Mouse (Mus musculus) monocyte, adult 5-6 weeks (primary cell): ENCODE data around the gene Sypl. TPM values are rescaled to one million over a fixed set of nuclear protein-coding genes. Genes with fewer than 3 reads are reported as not detected.

ENCODE experiments used
- ATAC-seq: fragments of 153-309, 156-312 bp; replicated peaks from 2 replicates; pipeline ENCODE4 v1.8.0; 2017; ENCODE audit warnings: mild to moderate bottlenecking; ENCODE audit not compliant: low TSS enrichment, insufficient number of reproducible peaks, severe bottlenecking, poor library complexity, low FRiP score
- total RNA-seq: library from RNA; stranded (forward); fragments of 200-1000, 200-491, 200-594 nt; gene quantifications from 3 replicates; pipeline ENCODE4 v1.2.3, GENCODE M21; 2017

The Sypl gene
- total RNA-seq, 1 experiment from 2014 or later = 58.3 TPM

GRCm38 (mm10) chr12:32936246-32936946 lies 17.3 kb upstream of the Sypl start:
- ATAC-seq = no peak

- no peak for ATAC-seq
These were observed 12.6 kb upstream of the Sypl start for GRCm38 (mm10) chr12:32941141-32941540.

GRCm38 (mm10) chr12:32943347-32943746 lies 10.3 kb upstream of the Sypl start:
- no peak for ATAC-seq

GRCm38 (mm10) chr12:32943951-32944350 lies 9.7 kb upstream of the Sypl start:
- peak; percentile 59 for ATAC-seq

- no peak for ATAC-seq
These were observed 8.7 kb upstream of the Sypl start for GRCm38 (mm10) chr12:32944884-32945454.

GRCm38 (mm10) chr12:32946376-32946775 lies 7.3 kb upstream of the Sypl start:
- no peak for ATAC-seq

- no peak; the same call in 1 of the 2 replicates for ATAC-seq
These were observed 1.3 kb upstream of the Sypl start for GRCm38 (mm10) chr12:32952416-32952815.

- no peak for ATAC-seq
These were observed 625 bp upstream of the Sypl start for GRCm38 (mm10) chr12:32953066-32953465.

GRCm38 (mm10) chr12:32954216-32955021 lies 728 bp downstream of the Sypl start:
- ATAC-seq = peak; percentile 40

- ATAC-seq = no peak
These were observed 1.3 kb downstream of the Sypl start for GRCm38 (mm10) chr12:32955037-32955436.

- no peak for ATAC-seq
These were observed 3.5 kb downstream of the Sypl start for GRCm38 (mm10) chr12:32957211-32957610.

- peak; percentile 53; the same call in 1 of the 2 replicates for ATAC-seq
These were observed 8.4 kb downstream of the Sypl start for GRCm38 (mm10) chr12:32962132-32962531.

- ATAC-seq = no peak; the same call in 1 of the 2 replicates
These were observed 10.2 kb downstream of the Sypl start for GRCm38 (mm10) chr12:32963858-32964257.

- ATAC-seq = no peak
These were observed 18.6 kb downstream of the Sypl start for GRCm38 (mm10) chr12:32972287-32972686.

- ATAC-seq = no peak
These were observed 21.2 kb downstream of the Sypl start for GRCm38 (mm10) chr12:32974893-32975292.

GRCm38 (mm10) chr12:32975501-32975900 lies 21.8 kb downstream of the Sypl start:
- no peak for ATAC-seq

GRCm38 (mm10) chr12:32982631-32983030 lies 28.9 kb downstream of the Sypl start:
- no peak for ATAC-seq

GRCm38 (mm10) chr12:32983081-32983480 lies 29.4 kb downstream of the Sypl start:
- no peak for ATAC-seq

- ATAC-seq = no peak
These were observed 32.6 kb downstream of the Sypl start for GRCm38 (mm10) chr12:32986284-32986683.

- ATAC-seq = no peak
These were observed 36.0 kb downstream of the Sypl start for GRCm38 (mm10) chr12:32989731-32990130.
